Mouse (Mus musculus) MEL (cell line): Measurements from ENCODE around the gene Ccdc117. TPM values are rescaled to one million over a fixed set of nuclear protein-coding genes. Genes with fewer than 3 reads are reported as not detected.
A peak's percentile ranks its signal among the peaks of the same experiment; 100 is the strongest.

Experiments used
- DNase-seq: peaks from one replicate; pipeline ENCODE4 v3.0.0; 2011; ENCODE audit warnings: low read depth, low spot score
- H3K27ac ChIP-seq: 2 replicates; pipeline ENCODE4 v1.5.1; 2012; ENCODE audit warnings: low read depth, mild to moderate bottlenecking, control low read depth, low read length, moderate library complexity; ENCODE audit not compliant: control insufficient read depth
- H3K27me3 ChIP-seq, 2 experiments: fragments of 150-350 bp in 1 of 2; sonication (generic) in 1 of 2; 2 replicates each; pipeline ENCODE4 v1.6.1; 2012; ENCODE audit warnings: low read length in 2 of 2, mild to moderate bottlenecking in 2 of 2, improper control_type of control experiment in 1 of 2, moderate library complexity in 1 of 2; ENCODE audit not compliant: insufficient read depth in 2 of 2, control insufficient read depth in 1 of 2
- H3K36me3 ChIP-seq, 2 experiments: 2 replicates each; pipeline ENCODE4 v1.6.1; 2012 to 2014; ENCODE audit warnings: low read length in 2 of 2, improper control_type of control experiment in 1 of 2, inconsistent platforms in 1 of 2, mild to moderate bottlenecking in 1 of 2; ENCODE audit not compliant: insufficient read depth in 2 of 2, control insufficient read depth in 1 of 2
- H3K4me1 ChIP-seq, 2 experiments: fragments of 150-350 bp in 1 of 2; sonication (generic) in 1 of 2; 2 replicates each; pipeline ENCODE4 v1.6.1; 2012; ENCODE audit warnings: low read length in 2 of 2, improper control_type of control experiment in 1 of 2, mild to moderate bottlenecking in 1 of 2; ENCODE audit not compliant: insufficient read depth in 2 of 2, control insufficient read depth in 1 of 2
- H3K4me3 ChIP-seq, 2 experiments: fragments of 150-350 bp in 1 of 2; sonication (generic) in 1 of 2; 2 replicates each; pipeline ENCODE4 v1.5.1; 2012; ENCODE audit warnings: low read depth in 2 of 2, low read length in 2 of 2, mild to moderate bottlenecking in 2 of 2, moderate library complexity in 2 of 2, control low read depth in 1 of 2, improper control_type of control experiment in 1 of 2; ENCODE audit not compliant: control insufficient read depth in 1 of 2, insufficient read depth in 1 of 2
- H3K79me2 ChIP-seq: 2 replicates; pipeline ENCODE4 v1.6.1; 2012; ENCODE audit warnings: mild to moderate bottlenecking, low read length, moderate library complexity; ENCODE audit not compliant: control insufficient read depth, poor library complexity, insufficient read depth
- H3K9ac ChIP-seq: 2 replicates; pipeline ENCODE4 v1.6.1; 2012; ENCODE audit warnings: low read depth, mild to moderate bottlenecking, control low read depth, low read length, moderate library complexity; ENCODE audit not compliant: control insufficient read depth, poor library complexity, severe bottlenecking
- H3K9me3 ChIP-seq: fragments of 150-350 bp; sonication (generic); replicated peaks from 2 replicates; pipeline ENCODE4 v1.6.1; 2012; ENCODE audit warnings: mild to moderate bottlenecking, low read length, improper control_type of control experiment, moderate library complexity; ENCODE audit not compliant: insufficient read depth
- BHLHE40 ChIP-seq: IDR thresholded peaks from 2 replicates; pipeline ENCODE4 v1.6.1; 2012; ENCODE audit warnings: low read depth, mild to moderate bottlenecking, inconsistent platforms, low read length, improper control_type of control experiment, borderline replicate concordance
- E2F4 ChIP-seq: IDR thresholded peaks from 2 replicates; pipeline ENCODE4 v1.6.1; 2011; ENCODE audit warnings: low read depth, low read length, improper control_type of control experiment, borderline replicate concordance
- GATA1 ChIP-seq: IDR thresholded peaks from 2 replicates; pipeline ENCODE4 v1.6.1; 2011; ENCODE audit warnings: low read depth, low read length, improper control_type of control experiment
- HCFC1 ChIP-seq: IDR thresholded peaks from 2 replicates; pipeline ENCODE4 v1.6.1; 2012; ENCODE audit warnings: low read depth, mild to moderate bottlenecking, inconsistent platforms, low read length, improper control_type of control experiment, moderate library complexity
- JUND ChIP-seq: IDR thresholded peaks from 2 replicates; pipeline ENCODE4 v1.6.1; 2011; ENCODE audit warnings: low read depth, mild to moderate bottlenecking, improper control_type of control experiment, low read length
- KAT2A ChIP-seq: conservative IDR thresholded peaks from 2 replicates; pipeline ENCODE4 v1.6.1; 2012; ENCODE audit warnings: low read depth, low read length, improper control_type of control experiment, inconsistent platforms
- MAFK ChIP-seq: IDR thresholded peaks from 2 replicates; pipeline ENCODE4 v1.6.1; 2011; ENCODE audit warnings: low read depth, mild to moderate bottlenecking, low read length, improper control_type of control experiment, borderline replicate concordance
- MAX ChIP-seq: IDR thresholded peaks from 2 replicates; pipeline ENCODE4 v1.6.1; 2011; ENCODE audit warnings: low read length, improper control_type of control experiment
- MAZ ChIP-seq: IDR thresholded peaks from 2 replicates; pipeline ENCODE4 v1.6.1; 2012; ENCODE audit warnings: low read depth, mild to moderate bottlenecking, inconsistent platforms, low read length, improper control_type of control experiment
- MEF2A ChIP-seq: IDR thresholded peaks from 2 replicates; pipeline ENCODE4 v1.6.1; 2014; ENCODE audit warnings: low read depth, mild to moderate bottlenecking, inconsistent platforms, low read length, improper control_type of control experiment; ENCODE audit not compliant: poor library complexity, insufficient replicate concordance, severe bottlenecking; ENCODE audit errors: extremely low read depth
- MYC ChIP-seq: IDR thresholded peaks from 2 replicates; pipeline ENCODE4 v1.6.1; 2011; ENCODE audit warnings: low read depth, mild to moderate bottlenecking, low read length, improper control_type of control experiment, moderate library complexity
- POLR2A ChIP-seq, 2 experiments: IDR thresholded peaks; 2 replicates each; pipeline ENCODE4 v1.6.1; 2011 to 2012; ENCODE audit warnings: low read length in 2 of 2, mild to moderate bottlenecking in 2 of 2, control low read depth in 1 of 2, improper control_type of control experiment in 1 of 2, low read depth in 1 of 2, moderate library complexity in 1 of 2; ENCODE audit not compliant: control insufficient read depth in 1 of 2, insufficient read depth in 1 of 2, poor library complexity in 1 of 2
- POLR2AphosphoS5 ChIP-seq: IDR thresholded peaks from 2 replicates; pipeline ENCODE4 v1.6.1; 2012; ENCODE audit warnings: low read depth, borderline replicate concordance, mild to moderate bottlenecking, inconsistent platforms, low read length, moderate library complexity, mixed read lengths
- RCOR1 ChIP-seq: IDR thresholded peaks from 2 replicates; pipeline ENCODE4 v1.6.1; 2012; ENCODE audit warnings: low read depth, mild to moderate bottlenecking, inconsistent platforms, low read length, improper control_type of control experiment
- TAL1 ChIP-seq: IDR thresholded peaks from 2 replicates; pipeline ENCODE4 v1.6.1; 2012; ENCODE audit warnings: mild to moderate bottlenecking, inconsistent platforms, low read length, moderate library complexity, mixed read lengths
- TBP ChIP-seq: IDR thresholded peaks from 2 replicates; pipeline ENCODE4 v1.8.0; 2011; ENCODE audit warnings: low read depth, low read length, improper control_type of control experiment
- TCF12 ChIP-seq: IDR thresholded peaks from 2 replicates; pipeline ENCODE4 v1.6.1; 2014; ENCODE audit warnings: low read depth, mild to moderate bottlenecking, inconsistent platforms, low read length, improper control_type of control experiment, moderate library complexity
- UBTF ChIP-seq: IDR thresholded peaks from 2 replicates; pipeline ENCODE4 v1.6.1; 2012; ENCODE audit warnings: low read depth, mild to moderate bottlenecking, inconsistent platforms, low read length, improper control_type of control experiment, moderate library complexity, borderline replicate concordance; ENCODE audit not compliant: insufficient read depth
- USF1 ChIP-seq: IDR thresholded peaks from 2 replicates; pipeline ENCODE4 v1.6.1; 2014; ENCODE audit warnings: low read depth, mild to moderate bottlenecking, inconsistent platforms, low read length, improper control_type of control experiment, moderate library complexity
- ZC3H11A ChIP-seq: IDR thresholded peaks from 2 replicates; pipeline ENCODE4 v1.6.1; 2012; ENCODE audit warnings: low read depth, mild to moderate bottlenecking, inconsistent platforms, low read length, improper control_type of control experiment
- ZMIZ1 ChIP-seq: IDR thresholded peaks from 2 replicates; pipeline ENCODE4 v1.6.1; 2012; ENCODE audit warnings: low read depth, mild to moderate bottlenecking, inconsistent platforms, low read length, improper control_type of control experiment, moderate library complexity
- ZNF384 ChIP-seq: IDR thresholded peaks from 2 replicates; pipeline ENCODE4 v1.6.1; 2012; ENCODE audit warnings: low read depth, mild to moderate bottlenecking, inconsistent platforms, low read length, improper control_type of control experiment
- polyA plus RNA-seq, 2 experiments: library from polyadenylated mRNA; stranded (reverse) in 1 of 2; unstranded in 1 of 2; fragments of >175 nt in 1 of 2; fragments of >200 nt in 1 of 2; gene quantifications; 2 replicates each; pipeline versions ENCODE4 v1.2.1 to v1.2.4; 2012; ENCODE audit warnings: low replicate concordance in 2 of 2, low read depth in 1 of 2; ENCODE audit not compliant: insufficient read length in 2 of 2, insufficient read depth in 1 of 2, missing spikeins in 1 of 2
- total RNA-seq: library from RNA; depleted of rRNA; stranded (reverse); fragments of 300-350 nt; gene quantifications from 2 replicates; pipeline ENCODE4 v1.2.3, GENCODE M21; 2012

The Ccdc117 gene
- total and polyA plus RNA-seq, 3 experiments = 19.4 to 35.4 TPM; not detected in 1

- TF ChIP-seq TCF12 (peak; percentile 60), POLR2A (IDR thresholded peaks at IDR 0.05; ENCODE audit: control insufficient read depth in 1 of 2, insufficient read depth in 1 of 2, low read depth in 1 of 2, low read length in 2 of 2, poor library complexity in 1 of 2) (peak; percentile 78 to 90; a peak in 3 of 4 replicates), JUND (no peak), MAFK (0 out of 2 replicates have a peak, but pooled peaks have one; percentile 9), MAX (peak; percentile 83; the same call in 1 of the 2 replicates), MAZ (peak; percentile 29; the same call in 1 of the 2 replicates), ZC3H11A (no peak)
Observed at GRCm38 (mm10) chr11:5520412-5521265, 21.3 kb downstream of the Ccdc117 start, which contains the start of gene Xbp1 (continued).

DNA sequence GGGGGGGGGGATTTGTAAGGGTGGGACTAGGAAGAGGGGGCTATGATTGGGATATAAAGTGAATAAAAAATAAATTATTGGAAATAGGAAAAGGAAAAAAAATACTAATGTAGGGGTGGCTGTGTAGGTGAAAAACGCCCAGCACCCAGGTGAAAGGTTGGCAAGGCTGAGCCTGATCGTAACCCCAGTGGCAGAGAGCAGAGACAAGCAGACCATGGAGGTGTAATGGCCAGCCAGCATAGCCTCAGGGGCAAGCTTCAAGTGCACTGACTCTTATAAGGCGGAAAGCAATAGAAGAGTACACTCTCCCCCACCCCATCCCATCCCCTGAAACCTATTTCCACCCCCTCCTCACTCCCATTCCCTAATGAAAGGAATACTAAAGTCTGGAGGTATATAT, 22.3 kb downstream of the Ccdc117 start:
- H3K36me3 ChIP-seq = peaks cover 25 to 26% of the 10 kb centered on the region in 2 experiments
- peak overlapping the region in 1 of 2 experiments; percentile 98; a peak in 2 of 4 replicates for H3K4me3 ChIP-seq
- H3K9ac ChIP-seq = peak overlapping the region; percentile 80
- H3K27ac ChIP-seq = no peak overlapping the region
- DNase-seq = no peak
- H3K9me3 ChIP-seq = no peaks in the 10 kb centered on the region
- peaks cover 33% of the 10 kb centered on the region for H3K79me2 ChIP-seq
- TF ChIP-seq POLR2AphosphoS5 (no peak), POLR2A (IDR thresholded peaks at IDR 0.05; ENCODE audit: control insufficient read depth in 1 of 2, insufficient read depth in 1 of 2, low read depth in 1 of 2, low read length in 2 of 2, poor library complexity in 1 of 2) (no peak), ZNF384 (no peak), MEF2A (no peak), RCOR1 (no peak), GATA1 (no peak), ZMIZ1 (no peak), UBTF (no peak), MAZ (no peak), TBP (no peak), MAFK (no peak), MYC (no peak), USF1 (no peak), MAX (no peak), ZC3H11A (no peak), TAL1 (no peak), KAT2A (no peak), E2F4 (no peak), HCFC1 (no peak), BHLHE40 (no peak)
- H3K27me3 ChIP-seq = no peaks in the 10 kb centered on the region
- peaks cover 7 to 14% of the 10 kb centered on the region in 2 experiments; a peak in 3 of 4 replicates for H3K4me1 ChIP-seq
